Mouse (Mus musculus) heart, embryonic 10.5 days (tissue): ENCODE data around the gene Git2. TPM values are rescaled to one million over a fixed set of nuclear protein-coding genes. Genes with fewer than 3 reads are reported as not detected.

Source experiments
- DNase-seq: peaks from one replicate; pipeline ENCODE4 v3.0.0-alpha.2; 2017; ENCODE audit warnings: low spot score
- H3K27ac ChIP-seq: fragments of 300-500 bp; sonication (generic); 2 replicates; pipeline ENCODE4 v1.5.1; 2016; ENCODE audit warnings: mild to moderate bottlenecking
- H3K27me3 ChIP-seq: fragments of 300-500 bp; sonication (generic); 2 replicates; pipeline ENCODE4 v1.6.1; 2016; ENCODE audit warnings: mild to moderate bottlenecking; ENCODE audit not compliant: poor library complexity, insufficient read depth, severe bottlenecking
- H3K36me3 ChIP-seq: fragments of 300-500 bp; sonication (generic); 2 replicates; pipeline ENCODE4 v1.6.1; 2016; ENCODE audit warnings: mild to moderate bottlenecking, moderate library complexity
- H3K4me1 ChIP-seq: fragments of 300-500 bp; sonication (generic); 2 replicates; pipeline ENCODE4 v1.6.1; 2016; ENCODE audit warnings: mild to moderate bottlenecking
- H3K4me3 ChIP-seq: fragments of 300-500 bp; sonication (generic); 2 replicates; pipeline ENCODE4 v1.5.1; 2016; ENCODE audit warnings: mild to moderate bottlenecking, moderate library complexity
- H3K9me3 ChIP-seq: fragments of 300-500 bp; sonication (generic); 2 replicates; pipeline ENCODE4 v1.6.1; 2016; ENCODE audit warnings: mild to moderate bottlenecking, moderate library complexity
- WGBS: fragments of 180-500 bp; shearing (Covaris S2); methylation state at CpG from one replicate; pipeline ENCODE4 v1.1.7; 2016; 5-methylcytosine and 5-hydroxymethylcytosine counted together
- polyA plus RNA-seq: library from polyadenylated mRNA; unstranded; fragments of >200 nt; fragmentation: Nextera tagmentation; extraction: Ambion mirVana; gene quantifications from 2 replicates; pipeline ENCODE4 v1.2.1, GENCODE M21; 2016

Git2 gene
- polyA plus RNA-seq, 1 experiment from 2014 or later: 31.6 TPM

DNA sequence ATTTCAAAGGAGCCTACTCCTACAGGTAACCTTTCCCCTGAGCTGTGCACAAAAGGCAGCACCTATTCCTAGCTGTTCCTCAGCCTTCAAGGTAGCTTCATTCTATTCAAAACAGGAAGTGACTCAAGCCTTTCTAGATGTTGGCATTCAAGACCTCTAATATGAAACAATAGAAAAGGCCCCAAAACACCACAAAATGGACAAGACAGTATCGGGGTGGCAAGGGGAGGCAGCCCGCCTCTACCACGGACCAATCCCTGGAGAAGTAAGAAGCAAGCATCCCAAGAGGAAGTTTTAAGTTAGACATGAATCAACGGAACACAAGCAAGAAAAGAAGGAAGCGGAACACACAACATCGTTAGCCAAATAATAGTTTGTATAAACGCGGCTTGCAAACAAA lies 3.5 kb downstream of the Git2 start:
- WGBS: 70% methylated on average over 8 of the region's 8 CpGs
- H3K27ac ChIP-seq: no peak overlapping the region
- H3K36me3 ChIP-seq: 0 out of 2 replicates have a peak, but pooled peaks cover 5% of the 10 kb centered on the region
- H3K4me3 ChIP-seq: peak overlapping the region; percentile 100
- no peak for DNase-seq
- no peaks in the 10 kb centered on the region for H3K9me3 ChIP-seq
- H3K4me1 ChIP-seq: peaks cover 41% of the 10 kb centered on the region
- H3K27me3 ChIP-seq: no peaks in the 10 kb centered on the region

DNA sequence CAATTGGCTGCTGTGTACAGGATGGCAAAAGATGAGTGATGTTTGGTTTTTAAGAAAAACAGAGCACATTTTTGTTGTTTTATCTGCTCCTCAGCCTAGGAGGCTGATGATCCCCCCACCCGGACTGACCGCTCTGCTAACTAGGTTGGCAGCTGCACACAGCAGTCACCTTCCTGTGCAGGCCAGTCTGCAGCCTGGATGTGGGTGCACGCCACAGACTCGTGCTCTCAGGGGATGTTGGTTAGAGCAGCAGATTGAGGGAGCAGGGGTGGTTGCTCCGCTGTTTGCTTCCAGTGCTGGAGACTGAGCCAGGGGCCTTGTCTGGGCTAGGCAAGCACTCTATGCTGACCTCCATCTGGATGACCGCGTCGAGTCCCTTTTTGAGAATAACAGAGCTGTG lies 5.5 kb downstream of the Git2 start:
- Histone ChIP-seq H3K4me1 (peaks cover 31% of the 10 kb centered on the region), H3K36me3 (peaks cover 17% of the 10 kb centered on the region), H3K27me3 (no peaks in the 10 kb centered on the region), H3K27ac (no peak overlapping the region), H3K9me3 (no peaks in the 10 kb centered on the region), H3K4me3 (no peak overlapping the region)
- 89% methylated on average over 8 of the region's 8 CpGs for WGBS
- no peak for DNase-seq

DNA sequence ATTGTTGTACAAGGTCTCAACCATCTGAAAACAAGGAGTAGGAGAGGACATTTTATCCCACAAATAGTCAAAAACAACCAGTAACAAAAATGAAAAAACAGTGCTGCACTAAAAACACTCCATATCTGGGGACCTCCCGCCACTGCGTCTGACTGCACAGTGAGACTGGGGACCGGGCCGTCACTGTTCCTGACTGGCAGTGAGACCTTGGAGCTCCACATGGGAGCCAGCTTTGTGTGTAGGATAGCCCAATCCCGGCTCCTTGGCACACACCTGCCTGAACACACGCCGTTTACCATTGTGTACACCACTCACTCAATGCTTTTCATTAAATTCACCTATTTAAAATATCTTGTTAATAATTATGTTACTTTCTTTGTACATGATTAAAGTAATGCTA lies 8.1 kb downstream of the Git2 start:
- H3K36me3 ChIP-seq: peaks cover 41% of the 10 kb centered on the region
- H3K9me3 ChIP-seq: no peaks in the 10 kb centered on the region

DNA sequence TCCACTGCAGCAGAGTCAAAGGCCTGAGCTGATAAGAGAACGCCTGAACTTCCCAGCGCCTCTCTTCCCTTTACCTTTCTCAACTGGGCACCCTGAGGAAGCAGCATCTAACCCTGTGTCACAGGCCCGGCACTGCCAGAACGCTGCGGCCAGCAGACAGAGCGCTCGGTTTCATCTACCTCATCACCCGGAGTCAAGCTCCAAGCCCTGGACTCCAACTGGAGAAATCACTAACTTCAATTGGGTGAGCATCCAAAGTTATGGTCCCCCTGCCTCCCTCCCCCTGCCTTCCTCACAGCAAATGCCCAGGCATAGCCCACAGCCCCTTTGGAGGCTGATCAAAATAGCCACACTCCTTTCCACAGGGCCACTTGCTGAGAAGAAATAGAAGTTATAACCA lies 8.6 kb downstream of the Git2 start:
- Histone ChIP-seq H3K9me3 (no peaks in the 10 kb centered on the region), H3K27ac (no peak overlapping the region), H3K4me1 (peaks cover 23% of the 10 kb centered on the region), H3K27me3 (no peaks in the 10 kb centered on the region), H3K36me3 (peaks cover 46% of the 10 kb centered on the region), H3K4me3 (no peak overlapping the region)
- 77% methylated on average over 8 of the region's 8 CpGs for WGBS
- no peak for DNase-seq

More for the DNA sequence above, 8.1 kb downstream of the Git2 start:
- no peak overlapping the region for H3K4me3 ChIP-seq
- 88% methylated on average over 7 of the region's 7 CpGs for WGBS
- H3K4me1 ChIP-seq: peaks cover 23% of the 10 kb centered on the region
- no peak overlapping the region for H3K27ac ChIP-seq
- DNase-seq: no peak
- no peaks in the 10 kb centered on the region for H3K27me3 ChIP-seq

DNA sequence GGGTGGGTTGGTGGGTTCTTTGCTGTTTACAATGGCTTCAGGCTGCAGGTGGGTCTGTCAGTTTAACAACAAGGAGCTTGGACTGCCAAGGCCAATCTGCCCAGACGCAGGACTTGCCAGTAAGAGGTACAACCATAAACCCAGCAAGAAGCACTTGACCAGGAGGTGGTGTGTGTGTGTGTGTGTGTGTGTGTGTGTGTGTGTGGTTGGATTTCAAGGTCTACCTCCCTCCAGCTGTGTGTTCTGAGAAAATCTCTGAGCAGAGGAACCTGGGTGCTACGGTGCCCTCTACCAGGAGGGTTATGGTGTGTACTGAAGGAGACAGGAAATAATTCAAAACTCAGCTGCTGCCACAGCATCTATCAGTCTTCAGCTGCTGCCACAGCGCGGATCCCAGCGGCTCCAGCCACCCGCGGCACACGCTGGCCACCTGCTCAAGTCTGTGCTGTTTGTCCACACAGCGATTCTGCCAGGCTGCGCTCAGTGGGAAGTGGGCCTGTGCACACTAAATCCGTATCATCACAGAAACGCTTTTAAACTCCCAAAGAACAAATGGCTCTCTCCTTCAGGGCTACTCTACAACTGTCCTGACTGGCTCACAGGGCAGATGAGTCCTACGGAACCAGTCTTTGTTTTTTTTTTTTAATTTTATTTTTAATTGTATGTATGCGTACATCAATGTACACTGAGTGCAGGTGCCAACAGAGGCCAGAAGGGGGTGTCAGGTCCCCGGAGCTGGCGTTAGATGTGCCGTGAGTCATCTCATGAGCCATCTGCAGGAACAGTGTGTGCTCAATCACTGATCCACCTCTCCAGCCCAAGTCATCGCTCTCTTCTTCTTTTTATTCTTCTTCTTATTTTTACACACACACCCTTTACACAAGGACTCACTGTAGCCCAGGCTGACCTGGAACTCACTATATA lies 10.2 kb downstream of the Git2 start:
- Histone ChIP-seq H3K4me3 (no peak overlapping the region), H3K9me3 (no peaks in the 10 kb centered on the region), H3K4me1 (peaks cover 24% of the 10 kb centered on the region), H3K27ac (no peak overlapping the region), H3K36me3 (peaks cover 62% of the 10 kb centered on the region), H3K27me3 (no peaks in the 10 kb centered on the region)
- WGBS: 90% methylated on average over 18 of the region's 18 CpGs
- no peak for DNase-seq

DNA sequence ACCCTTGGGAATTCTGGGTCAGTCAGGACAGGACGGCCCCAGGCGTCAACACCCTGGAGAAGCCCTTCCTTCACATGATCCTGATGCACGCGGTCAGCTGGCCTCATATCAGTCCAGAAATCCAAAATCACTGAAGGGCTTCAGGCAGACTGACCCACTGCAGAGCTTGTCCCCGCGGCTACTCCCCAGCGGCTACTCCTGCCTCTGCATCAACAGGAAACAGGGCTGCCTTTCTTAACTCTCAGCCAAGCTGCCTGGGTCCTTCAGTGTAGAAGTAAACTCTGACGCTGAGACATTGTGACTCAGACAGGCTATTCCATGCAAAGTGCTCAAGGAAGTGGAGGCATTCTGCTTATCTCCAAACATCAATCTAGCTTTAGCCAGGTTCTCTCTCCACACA lies 13.3 kb downstream of the Git2 start:
- H3K4me3 ChIP-seq: no peak overlapping the region
- H3K36me3 ChIP-seq: peaks cover 76% of the 10 kb centered on the region
- DNase-seq: no peak
- no peaks in the 10 kb centered on the region for H3K27me3 ChIP-seq
- peaks cover 23% of the 10 kb centered on the region for H3K4me1 ChIP-seq
- 52% methylated on average over 8 of the region's 8 CpGs for WGBS
- H3K9me3 ChIP-seq: no peaks in the 10 kb centered on the region
- H3K27ac ChIP-seq: no peak overlapping the region

DNA sequence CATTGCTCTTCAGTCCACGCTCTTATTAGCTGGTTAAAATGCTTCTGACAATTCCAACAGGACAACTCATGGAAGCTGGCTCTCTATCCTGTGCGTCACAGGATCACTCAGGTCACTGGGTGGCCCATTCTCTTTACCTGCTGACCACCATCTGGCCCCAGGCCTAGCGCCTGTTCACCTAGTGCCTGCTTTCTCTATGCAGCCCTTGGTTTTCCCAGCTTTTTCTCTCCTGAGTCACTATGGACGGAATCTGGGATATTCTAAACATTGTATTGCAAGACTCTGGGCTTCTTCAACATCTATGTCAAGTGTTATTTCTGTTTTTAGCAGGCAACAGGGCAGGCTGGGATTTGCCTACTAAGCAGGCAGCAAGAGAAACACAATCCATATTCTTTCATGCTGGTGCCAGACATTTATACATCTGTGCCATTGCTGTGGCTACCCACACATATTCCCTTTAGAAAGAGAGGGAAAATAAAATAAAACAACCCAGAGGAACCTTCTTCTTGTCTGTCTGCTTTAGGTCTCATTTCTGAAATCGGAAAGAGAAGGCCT lies 15.7 kb downstream of the Git2 start:
- H3K27ac ChIP-seq: no peak overlapping the region
- 89% methylated on average over 5 of the region's 5 CpGs for WGBS
- no peak for DNase-seq
- H3K9me3 ChIP-seq: no peaks in the 10 kb centered on the region
- H3K27me3 ChIP-seq: no peaks in the 10 kb centered on the region
- no peak overlapping the region for H3K4me3 ChIP-seq
- H3K4me1 ChIP-seq: peaks cover 15% of the 10 kb centered on the region; the same call in 1 of the 2 replicates
- peaks cover 79% of the 10 kb centered on the region for H3K36me3 ChIP-seq

DNA sequence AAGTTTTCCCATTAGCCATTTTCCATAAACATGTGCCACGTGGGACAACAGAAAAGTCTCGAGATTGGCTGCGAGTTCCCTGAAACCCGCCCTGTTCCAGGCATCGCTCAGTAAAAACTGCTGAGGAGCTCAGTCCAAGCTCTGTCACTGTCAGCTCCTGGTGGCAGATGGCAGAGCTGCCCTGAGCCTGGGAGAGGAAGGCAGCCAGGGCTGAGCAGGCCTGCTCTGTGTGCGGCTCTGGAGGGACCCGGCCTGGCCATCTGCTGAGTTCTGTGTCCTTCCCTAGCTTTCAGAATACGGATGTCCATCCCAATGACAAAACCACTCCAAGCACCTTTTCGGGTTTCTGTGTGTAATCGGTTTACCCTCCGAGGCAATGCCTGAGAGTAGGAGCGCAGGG lies 21.9 kb downstream of the Git2 start:
- WGBS: 93% methylated on average over 12 of the region's 12 CpGs
- no peak for DNase-seq
- Histone ChIP-seq H3K4me3 (no peak overlapping the region), H3K9me3 (no peaks in the 10 kb centered on the region), H3K36me3 (peaks cover 83% of the 10 kb centered on the region), H3K27ac (no peak overlapping the region), H3K4me1 (no peaks in the 10 kb centered on the region), H3K27me3 (no peaks in the 10 kb centered on the region)

DNA sequence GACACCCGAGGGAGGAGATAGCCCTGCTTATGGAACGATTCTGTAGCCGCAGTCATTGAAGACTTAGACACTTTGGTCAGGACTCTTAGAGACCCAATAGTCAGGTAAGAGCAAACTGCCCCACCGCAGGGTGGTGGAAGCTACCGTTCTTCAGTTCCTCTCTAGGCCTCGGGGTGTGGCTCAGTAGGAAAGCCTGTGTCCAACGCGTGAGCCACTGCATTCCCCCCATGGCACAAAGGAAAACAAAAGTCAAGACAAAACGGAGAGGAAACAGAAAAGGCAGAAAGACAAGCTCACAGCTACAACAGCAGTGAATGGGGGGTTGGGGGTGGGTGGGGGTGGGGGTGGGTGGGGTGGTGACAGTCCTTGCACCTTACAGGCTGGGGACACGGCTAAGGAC lies 22.9 kb downstream of the Git2 start:
- H3K36me3 ChIP-seq: peaks cover 88% of the 10 kb centered on the region

DNA sequence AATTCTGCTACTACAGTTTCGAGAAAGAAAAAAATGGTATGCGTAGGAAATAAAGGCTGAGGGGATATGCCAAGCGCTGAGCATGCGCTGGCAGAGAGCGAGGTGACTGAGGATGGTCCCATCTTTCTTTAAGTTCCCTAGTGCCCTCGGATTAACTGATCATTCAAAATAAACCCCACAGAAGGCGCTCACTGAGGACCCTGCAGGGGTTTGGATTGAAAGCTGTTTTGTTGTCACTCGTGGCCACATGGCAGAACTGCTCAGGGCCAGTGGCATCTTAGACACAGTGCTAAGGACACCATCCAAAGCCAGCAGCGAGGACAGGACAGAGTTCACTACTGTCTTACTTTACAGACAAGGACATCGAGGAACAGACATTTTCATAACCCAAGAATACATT lies 25.0 kb downstream of the Git2 start:
- H3K36me3 ChIP-seq: peaks cover 88% of the 10 kb centered on the region
- H3K4me3 ChIP-seq: no peak overlapping the region
- no peaks in the 10 kb centered on the region for H3K27me3 ChIP-seq
- no peaks in the 10 kb centered on the region for H3K9me3 ChIP-seq
- WGBS: 91% methylated on average over 10 of the region's 10 CpGs
- no peak overlapping the region for H3K27ac ChIP-seq
- no peaks in the 10 kb centered on the region for H3K4me1 ChIP-seq
- no peak for DNase-seq

More for the DNA sequence above, 22.9 kb downstream of the Git2 start:
- H3K4me3 ChIP-seq: no peak overlapping the region
- DNase-seq: no peak
- WGBS: 88% methylated on average over 10 of the region's 10 CpGs
- H3K9me3 ChIP-seq: no peaks in the 10 kb centered on the region
- H3K27ac ChIP-seq: no peak overlapping the region
- no peaks in the 10 kb centered on the region for H3K4me1 ChIP-seq
- H3K27me3 ChIP-seq: no peaks in the 10 kb centered on the region

DNA sequence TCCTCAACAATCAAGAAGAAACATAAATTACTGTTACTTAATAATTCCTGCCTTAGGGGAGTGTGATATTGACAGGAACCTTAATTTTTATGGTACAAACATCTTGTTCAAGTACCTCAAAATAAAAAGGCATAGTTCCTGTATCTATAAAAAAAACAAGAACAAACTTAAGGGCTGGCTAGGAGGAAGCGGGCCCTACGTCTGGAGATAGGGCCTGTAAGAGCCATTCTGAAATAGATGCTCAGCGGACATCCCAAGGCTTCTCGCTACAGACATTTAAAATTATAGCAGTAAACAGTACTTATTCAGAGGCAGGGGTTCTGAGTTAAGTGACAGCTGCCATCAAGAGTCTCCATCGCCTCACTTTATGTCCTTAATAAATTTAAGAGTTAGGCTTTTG lies 27.8 kb downstream of the Git2 start:
- no peaks in the 10 kb centered on the region for H3K27me3 ChIP-seq
- no peak overlapping the region for H3K4me3 ChIP-seq
- WGBS: 88% methylated on average over 5 of the region's 5 CpGs
- no peak overlapping the region for H3K27ac ChIP-seq
- no peak for DNase-seq
- peaks cover 89% of the 10 kb centered on the region for H3K36me3 ChIP-seq
- 0 out of 2 replicates have a peak, but pooled peaks cover 5% of the 10 kb centered on the region for H3K4me1 ChIP-seq
- no peaks in the 10 kb centered on the region for H3K9me3 ChIP-seq

DNA sequence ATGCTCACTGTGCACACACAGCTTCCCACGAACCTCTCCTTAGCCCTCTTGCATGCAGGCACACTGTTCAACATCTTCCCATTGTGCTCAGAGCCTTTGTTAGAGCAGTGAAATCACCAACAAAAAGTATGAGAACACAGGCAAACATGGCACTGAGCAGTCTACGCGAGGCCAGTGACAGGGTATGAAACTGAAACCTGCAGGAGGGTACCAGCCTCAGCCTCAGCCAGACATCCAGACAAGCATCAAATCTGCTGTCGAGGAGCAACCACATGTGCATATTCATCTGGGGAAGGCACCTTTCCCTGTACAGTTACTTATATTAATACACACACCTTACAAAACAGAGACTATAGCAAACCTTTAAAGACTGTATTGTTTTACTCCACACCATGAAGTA lies 28.4 kb downstream of the Git2 start:
- no peak overlapping the region for H3K27ac ChIP-seq
- H3K4me1 ChIP-seq: 0 out of 2 replicates have a peak, but pooled peaks cover 5% of the 10 kb centered on the region
- H3K4me3 ChIP-seq: no peak overlapping the region
- peaks cover 89% of the 10 kb centered on the region for H3K36me3 ChIP-seq
- whole genome bisulfite sequencing: 80% methylated on average over 4 of the region's 4 CpGs
- DNase-seq: no peak
- no peaks in the 10 kb centered on the region for H3K9me3 ChIP-seq
- no peaks in the 10 kb centered on the region for H3K27me3 ChIP-seq

DNA sequence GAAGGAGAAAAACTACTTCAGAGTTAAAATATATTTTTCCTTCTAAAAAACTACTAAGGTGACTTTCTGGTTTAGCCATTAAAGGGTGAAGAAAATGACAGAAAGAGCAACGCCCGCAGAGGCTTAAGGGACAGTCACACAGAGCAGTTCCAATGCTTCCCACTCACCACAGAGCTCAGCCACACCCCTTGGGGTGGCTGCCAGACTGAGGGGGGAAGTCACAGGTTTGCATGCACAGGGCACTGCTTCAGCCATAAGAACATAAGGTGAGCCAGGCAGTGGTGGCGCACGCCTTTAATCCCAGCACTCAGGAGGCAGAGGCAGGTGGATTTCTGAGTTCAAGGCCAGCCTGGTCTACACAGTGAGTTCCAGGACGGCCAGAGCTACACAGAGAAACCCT lies 29.7 kb downstream of the Git2 start:
- no peaks in the 10 kb centered on the region for H3K9me3 ChIP-seq
- H3K27ac ChIP-seq: no peak overlapping the region
- 83% methylated on average over 5 of the region's 5 CpGs for WGBS
- peaks cover 89% of the 10 kb centered on the region for H3K36me3 ChIP-seq
- H3K4me3 ChIP-seq: no peak overlapping the region
- no peak for DNase-seq
- H3K27me3 ChIP-seq: no peaks in the 10 kb centered on the region
- peaks cover 8% of the 10 kb centered on the region; the same call in 1 of the 2 replicates for H3K4me1 ChIP-seq
